Mouse (Mus musculus): Measurements from ENCODE around the gene Morc4.

GRCm38 (mm10) chrX:139803028-139803427 lies 68.4 kb downstream of the Morc4 start:
- TF ChIP-seq CTCF (IDR thresholded peaks at IDR 0.05; ENCODE audit: low read depth): no peak
- TF ChIP-seq EP300 (IDR thresholded peaks at IDR 0.05; ENCODE audit: low read depth): no peak

Data from liver, postnatal 0 days (tissue).